Mouse (Mus musculus): ENCODE data around the gene Pgap2. TPM values are rescaled to one million over a fixed set of nuclear protein-coding genes. Genes with fewer than 3 reads are reported as not detected.

The Pgap2 gene
- 10 to 100 TPM; 54.4 to 55.7 TPM for total RNA-seq (2021)
- long read RNA-seq, experiment 1, transcript Pgap2-225 (7 exons, 2,034 nt): minor isoform, 5 of 58 reads
- long read RNA-seq, experiment 1, transcript Pgap2-204 (7 exons, 2,141 nt): minor isoform, 7 of 58 reads
- long read RNA-seq, experiment 1, transcript Pgap2-201 (7 exons, 1,201 nt): major isoform, 11 of 58 reads
- long read RNA-seq, experiment 1, partial matches to known transcripts: 17 of 58 reads
- long read RNA-seq, experiment 1, other reads (novel, unspliced or antisense): 17 of 58 reads
- long read RNA-seq, experiment 2, transcript Pgap2-204 (7 exons, 2,141 nt): minor isoform, 6 of 58 reads
- long read RNA-seq, experiment 2, transcript Pgap2-201 (7 exons, 1,201 nt): major isoform, 11 of 58 reads
- long read RNA-seq, experiment 2, transcript Pgap2-225 (7 exons, 2,034 nt): minor isoform, 5 of 58 reads
- long read RNA-seq, experiment 2, partial matches to known transcripts: 2 of 58 reads
- long read RNA-seq, experiment 2, other reads (novel, unspliced or antisense): 32 of 58 reads

GRCm38 (mm10) chr7:102209756-102210721, at the start of gene Pgap2, which contains the start of gene Nup98:
TSS of gene Pgap2 (plus strand) at chr7:102210208.
TSS of gene Nup98 (minus strand) at chr7:102210176.
- peak; percentile 98 to 99 for DNase-seq
- intact Hi-C loops (cut with DNase I): loop anchor here (2.0 kb wide), 1 partner anchor 39 kb away; no protein-coding TSS in a partner anchor

- DNase-seq: no peak
- intact Hi-C loops (cut with DNase I): no loop called here
Measured at GRCm38 (mm10) chr7:102170300-102170699, 39.7 kb upstream of the Pgap2 start.

- intact Hi-C loops (cut with DNase I): no loop called here
- no peak for DNase-seq
Measured at GRCm38 (mm10) chr7:102183849-102184248, 26.2 kb upstream of the Pgap2 start.

GRCm38 (mm10) chr7:102192356-102192755, 17.7 kb upstream of the Pgap2 start:
- no peak for DNase-seq
- intact Hi-C loops (cut with DNase I): loop anchor here (5.0 to 10.0 kb wide), 2 partner anchors 60 to 222 kb away; no protein-coding TSS in a partner anchor

- intact Hi-C loops (cut with DNase I): no loop called here
- no peak for DNase-seq
Measured at GRCm38 (mm10) chr7:102200576-102200975, 9.4 kb upstream of the Pgap2 start.

GRCm38 (mm10) chr7:102200996-102201785, 8.8 kb upstream of the Pgap2 start:
- DNase-seq: no peak
- intact Hi-C loops (cut with DNase I): no loop called here

GRCm38 (mm10) chr7:102204296-102204857, 5.6 kb upstream of the Pgap2 start:
- intact Hi-C loops (cut with DNase I): no loop called here
- DNase-seq: no peak

- intact Hi-C loops (cut with DNase I): no loop called here
- no peak for DNase-seq
Measured at GRCm38 (mm10) chr7:102205646-102206045, 4.4 kb upstream of the Pgap2 start.

- no peak for DNase-seq
- intact Hi-C loops (cut with DNase I): loop anchor here (2.0 kb wide), 1 partner anchor 40 kb away; no protein-coding TSS in a partner anchor
Measured at GRCm38 (mm10) chr7:102208806-102209363, 1.1 kb upstream of the Pgap2 start.

GRCm38 (mm10) chr7:102211071-102211470, 1.1 kb downstream of the Pgap2 start:
- DNase-seq: no peak
- intact Hi-C loops (cut with DNase I): no loop called here

- intact Hi-C loops (cut with DNase I): loop anchor here (2.0 kb wide), 1 partner anchor 29 kb away; no protein-coding TSS in a partner anchor
Measured at GRCm38 (mm10) chr7:102221899-102222298, 11.9 kb downstream of the Pgap2 start.

GRCm38 (mm10) chr7:102222336-102222735, 12.3 kb downstream of the Pgap2 start:
- peak; percentile 38 to 48 for DNase-seq
- intact Hi-C loops (cut with DNase I): loop anchor here (2.0 kb wide), 1 partner anchor 28 kb away; no protein-coding TSS in a partner anchor

More at GRCm38 (mm10) chr7:102221899-102222298, 11.9 kb downstream of the Pgap2 start:
- DNase-seq: no peak

- DNase-seq: peak; percentile 71 to 78
- intact Hi-C loops (cut with DNase I): loop anchor here (2.0 kb wide), 1 partner anchor 28 kb away; no protein-coding TSS in a partner anchor
Measured at GRCm38 (mm10) chr7:102222830-102223556, 13.0 kb downstream of the Pgap2 start.

GRCm38 (mm10) chr7:102223883-102224738, 14.1 kb downstream of the Pgap2 start:
- peak in 1 of 2 experiments; percentile 31 for DNase-seq
- intact Hi-C loops (cut with DNase I): loop anchor here (2.0 kb wide), 1 partner anchor 27 kb away; no protein-coding TSS in a partner anchor

- DNase-seq: no peak
- intact Hi-C loops (cut with DNase I): no loop called here
Measured at GRCm38 (mm10) chr7:102226051-102226450, 16.0 kb downstream of the Pgap2 start.

GRCm38 (mm10) chr7:102228049-102228670, 18.2 kb downstream of the Pgap2 start:
- intact Hi-C loops (cut with DNase I): no loop called here
- DNase-seq: no peak

- intact Hi-C loops (cut with DNase I): no loop called here
Measured at GRCm38 (mm10) chr7:102229814-102230213, 19.8 kb downstream of the Pgap2 start.

More at GRCm38 (mm10) chr7:102229814-102230213, 19.8 kb downstream of the Pgap2 start:
- DNase-seq: no peak
